Mouse (Mus musculus) retina, adult 2 months (tissue): Measurements from ENCODE around the gene Tex10.

ENCODE experiments used
- DNase-seq: peaks from one replicate; pipeline ENCODE4 v3.0.0-alpha.2; 2012; ENCODE audit warnings: low read depth, low spot score

Gene Tex10

GRCm38 (mm10) chr4:48472792-48473650 lies at the start of gene Tex10:
Gene Tex10, minus strand, starts transcription at chr4:48473459.
- DNase-seq, result peak; percentile 72

GRCm38 (mm10) chr4:48510861-48511260 lies 37.6 kb upstream of the Tex10 start:
- DNase-seq, result no peak

- no peak for DNase-seq
Observed at GRCm38 (mm10) chr4:48492510-48492909, 19.3 kb upstream of the Tex10 start.

- no peak for DNase-seq
Observed at GRCm38 (mm10) chr4:48491290-48491743, 18.1 kb upstream of the Tex10 start.

- DNase-seq, result no peak
Observed at GRCm38 (mm10) chr4:48488916-48489315, 15.7 kb upstream of the Tex10 start.

GRCm38 (mm10) chr4:48481287-48481686 lies 8.0 kb upstream of the Tex10 start:
- DNase-seq, result no peak

- DNase-seq, result no peak
Observed at GRCm38 (mm10) chr4:48473651-48474011, 372 bp upstream of the Tex10 start.

- no peak for DNase-seq
Observed at GRCm38 (mm10) chr4:48472052-48472791, 1.0 kb downstream of the Tex10 start.

GRCm38 (mm10) chr4:48470977-48471376 lies 2.3 kb downstream of the Tex10 start:
- DNase-seq, result no peak

GRCm38 (mm10) chr4:48461060-48461459 lies 12.2 kb downstream of the Tex10 start:
- DNase-seq, result no peak

GRCm38 (mm10) chr4:48458436-48458835 lies 14.8 kb downstream of the Tex10 start:
- DNase-seq, result no peak

GRCm38 (mm10) chr4:48454106-48454773 lies 19.0 kb downstream of the Tex10 start:
- no peak for DNase-seq

GRCm38 (mm10) chr4:48428054-48428453 lies 45.2 kb downstream of the Tex10 start:
- no peak for DNase-seq

GRCm38 (mm10) chr4:48427413-48427812 lies 45.8 kb downstream of the Tex10 start:
- DNase-seq, result no peak

- DNase-seq, result no peak
Observed at GRCm38 (mm10) chr4:48423738-48424137, 49.5 kb downstream of the Tex10 start.

- no peak for DNase-seq
Observed at GRCm38 (mm10) chr4:48422633-48423032, 50.6 kb downstream of the Tex10 start.

- DNase-seq, result no peak
Observed at GRCm38 (mm10) chr4:48418831-48419468, 54.3 kb downstream of the Tex10 start.

GRCm38 (mm10) chr4:48415838-48416335 lies 57.4 kb downstream of the Tex10 start:
- DNase-seq, result no peak

- DNase-seq, result no peak
Observed at GRCm38 (mm10) chr4:48413473-48413872, 59.8 kb downstream of the Tex10 start.

- DNase-seq, result peak; percentile 28
Observed at GRCm38 (mm10) chr4:48407350-48408039, 65.8 kb downstream of the Tex10 start.
